Mouse (Mus musculus) MEL-GATA-1-ER (cell line): ENCODE measurements around the gene Sncb.

Source experiments
- DNase-seq: peaks from one replicate; pipeline ENCODE4 v3.0.0-alpha.2; 2012; ENCODE audit warnings: low read depth; ENCODE audit errors: extremely low read depth

Sncb gene

GRCm38 (mm10) chr13:54749061-54749863, 17.1 kb downstream of the Sncb start:
- no peak for DNase-seq

GRCm38 (mm10) chr13:54748721-54749060, 17.7 kb downstream of the Sncb start:
- DNase-seq, result no peak

GRCm38 (mm10) chr13:54748190-54748589, 18.2 kb downstream of the Sncb start:
- DNase-seq, result no peak

- DNase-seq, result no peak
Observed at GRCm38 (mm10) chr13:54746896-54747295, 19.5 kb downstream of the Sncb start.

GRCm38 (mm10) chr13:54746110-54746509, 20.3 kb downstream of the Sncb start:
- DNase-seq, result no peak

- DNase-seq, result no peak
Observed at GRCm38 (mm10) chr13:54738213-54738601, 28.2 kb downstream of the Sncb start.

GRCm38 (mm10) chr13:54737488-54738212, 28.7 kb downstream of the Sncb start:
- no peak for DNase-seq

GRCm38 (mm10) chr13:54736931-54737330, 29.5 kb downstream of the Sncb start:
- DNase-seq, result no peak

GRCm38 (mm10) chr13:54726131-54726530, 40.3 kb downstream of the Sncb start:
- no peak for DNase-seq

GRCm38 (mm10) chr13:54723143-54723542, 43.3 kb downstream of the Sncb start:
- no peak for DNase-seq

GRCm38 (mm10) chr13:54716916-54717315, 49.5 kb downstream of the Sncb start:
- peak; percentile 6 for DNase-seq

- no peak for DNase-seq
Observed at GRCm38 (mm10) chr13:54714996-54715395, 51.4 kb downstream of the Sncb start.

GRCm38 (mm10) chr13:54714393-54714792, 52.0 kb downstream of the Sncb start:
- no peak for DNase-seq

- no peak for DNase-seq
Observed at GRCm38 (mm10) chr13:54710866-54711265, 55.5 kb downstream of the Sncb start.
